Mouse (Mus musculus) spleen, adult 2 months (tissue): ENCODE measurements around the gene Rnf130.

ENCODE experiments used
- CTCF ChIP-seq: fragments of 200-500 bp; IDR thresholded peaks from 2 replicates; pipeline ENCODE4 v1.5.1; 2011; ENCODE audit warnings: mild to moderate bottlenecking, inconsistent platforms; ENCODE audit not compliant: insufficient read depth, insufficient read length, insufficient replicate concordance; ENCODE audit errors: extremely low read depth
- POLR2A ChIP-seq: fragments of 200-500 bp; IDR thresholded peaks from 2 replicates; pipeline ENCODE4 v1.6.1; 2011; ENCODE audit warnings: low read depth, low read length, inconsistent platforms

GRCm38 (mm10) chr11:50106024-50106423 lies 80.9 kb downstream of the Rnf130 start:
- no peak for TF ChIP-seq CTCF
- no peak for TF ChIP-seq POLR2A
